Mouse (Mus musculus) kidney, adult 2 months (tissue): ENCODE results near the gene 1810010H24Rik.
"Not testable (repeated sequence)": the region's sequence is repeated elsewhere in the genome, so short reads cannot be mapped to it uniquely, and the experiment has no call there.

Experiments
- CTCF ChIP-seq: fragments of 200-500 bp; conservative IDR thresholded peaks from 2 replicates; pipeline ENCODE4 v1.5.1; 2011; ENCODE audit warnings: low read depth, mild to moderate bottlenecking, control low read depth, low read length, moderate library complexity, mixed read lengths; ENCODE audit not compliant: insufficient read depth, insufficient read length
- POLR2A ChIP-seq: fragments of 200-500 bp; IDR thresholded peaks from one replicate; pipeline ENCODE4 v1.6.1; 2011; ENCODE audit warnings: low read depth, low read length, control low read depth

DNA sequence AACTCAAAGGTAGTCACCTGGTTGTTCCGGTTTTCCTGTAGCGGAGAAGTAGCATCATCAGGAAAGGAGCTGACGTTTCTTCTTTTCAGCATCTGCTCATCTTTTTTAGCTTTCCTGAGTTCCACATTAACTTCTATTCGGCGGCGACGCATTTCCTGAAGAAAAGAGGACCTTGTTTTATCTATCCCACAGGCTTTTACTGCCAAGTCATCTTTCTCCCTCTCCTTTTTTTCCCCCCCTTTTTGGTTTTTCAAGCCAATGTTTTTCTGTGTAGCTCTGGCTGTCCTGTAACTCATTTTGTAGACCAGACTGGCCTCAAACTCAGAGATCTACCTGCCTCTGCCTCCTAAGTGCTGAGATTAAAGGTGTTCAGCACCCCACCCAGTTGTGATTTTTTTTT lies 29.0 kb upstream of the 1810010H24Rik start:
- TF ChIP-seq CTCF, POLR2A: not testable (repeated sequence)
